Mouse (Mus musculus) midbrain, postnatal 0 days (tissue): ENCODE measurements around the gene Nxph3. TPM values are rescaled to one million over a fixed set of nuclear protein-coding genes. Genes with fewer than 3 reads are reported as not detected.

ENCODE experiments used
- ATAC-seq: fragments of 200-750 bp; cut with Nextera tagmentation; 2 replicates; pipeline ENCODE4 v1.8.0; 2017; ENCODE audit warnings: moderate number of reproducible peaks, mild to moderate bottlenecking, moderate TSS enrichment, moderate library complexity; ENCODE audit not compliant: low FRiP score
- DNase-seq: peaks from one replicate; pipeline ENCODE4 v3.0.0-alpha.2; 2015; ENCODE audit warnings: low spot score
- H3K27ac ChIP-seq: fragments of 300-500 bp; sonication (generic); 2 replicates; pipeline ENCODE4 v1.5.1; 2014; ENCODE audit warnings: low read depth, mild to moderate bottlenecking, low read length, mixed read lengths
- H3K27me3 ChIP-seq: fragments of 300-500 bp; sonication (generic); 2 replicates; pipeline ENCODE4 v1.6.1; 2014; ENCODE audit warnings: low read length, control low read depth, mixed read lengths; ENCODE audit not compliant: insufficient read depth
- H3K36me3 ChIP-seq: fragments of 300-500 bp; sonication (generic); 2 replicates; pipeline ENCODE4 v1.6.1; 2014; ENCODE audit warnings: low read length, control low read depth, mixed read lengths; ENCODE audit not compliant: insufficient read depth
- H3K4me1 ChIP-seq: fragments of 300-500 bp; sonication (generic); 2 replicates; pipeline ENCODE4 v1.6.1; 2014; ENCODE audit warnings: mild to moderate bottlenecking, control low read depth, antibody characterized with exemption, low read length, mixed read lengths; ENCODE audit not compliant: insufficient read depth
- H3K4me2 ChIP-seq: fragments of 300-500 bp; sonication (generic); 2 replicates; pipeline ENCODE4 v1.6.1; 2014; ENCODE audit warnings: low read depth, mild to moderate bottlenecking, low read length, mixed read lengths; ENCODE audit not compliant: poor library complexity, severe bottlenecking
- H3K4me3 ChIP-seq: fragments of 300-500 bp; sonication (generic); 2 replicates; pipeline ENCODE4 v1.5.1; 2014; ENCODE audit warnings: low read depth, mild to moderate bottlenecking, low read length, moderate library complexity
- H3K9ac ChIP-seq: fragments of 300-500 bp; sonication (generic); replicated peaks from 2 replicates; pipeline ENCODE4 v1.6.1; 2014; ENCODE audit warnings: mild to moderate bottlenecking, low read length, moderate library complexity, mixed read lengths; ENCODE audit not compliant: poor library complexity, severe bottlenecking
- H3K9me3 ChIP-seq: fragments of 300-500 bp; sonication (generic); 2 replicates; pipeline ENCODE4 v1.6.1; 2016; ENCODE audit warnings: low read length, control low read depth
- CTCF ChIP-seq: IDR thresholded peaks from 2 replicates; pipeline ENCODE4 v1.5.1; 2016; ENCODE audit warnings: antibody characterized with exemption, mild to moderate bottlenecking
- WGBS: fragments of 180-500 bp; shearing (Covaris S2); extraction: QIAGEN DNeasy Blood & Tissue Kit; methylation state at CpG from one replicate; pipeline ENCODE4 v1.1.7; 2014; 5-methylcytosine and 5-hydroxymethylcytosine counted together
- polyA plus RNA-seq: library from polyadenylated mRNA; unstranded; fragments of >200 nt; fragmentation: Nextera tagmentation; extraction: Ambion mirVana; gene quantifications from 2 replicates; pipeline ENCODE4 v1.2.1, GENCODE M21; 2015
- total RNA-seq: library from RNA; depleted of rRNA; stranded (reverse); fragments of >200 nt; gene quantifications from 2 replicates; pipeline ENCODE4 v1.2.3, GENCODE M21; 2014

The Nxph3 gene
- total and polyA plus RNA-seq, 2 experiments from 2014 or later: 5.1 to 22.3 TPM

GRCm38 (mm10) chr11:95521563-95521962 lies 7.2 kb upstream of the Nxph3 start:
- Histone ChIP-seq H3K36me3 (no peaks in the 10 kb centered on the region), H3K9me3 (no peaks in the 10 kb centered on the region), H3K9ac (no peak overlapping the region), H3K4me1 (no peaks in the 10 kb centered on the region), H3K27me3 (no peaks in the 10 kb centered on the region), H3K4me3 (no peak overlapping the region), H3K4me2 (peak overlapping the region; percentile 29), H3K27ac (no peak overlapping the region)
- TF ChIP-seq CTCF: peak; percentile 95
- 0 out of 2 replicates have a peak, but pooled peaks have one; percentile 41 for ATAC-seq
- under 1% methylated on average over 13 of the region's 13 CpGs for WGBS
- peak; percentile 82 for DNase-seq

GRCm38 (mm10) chr11:95520456-95521072 lies 6.2 kb upstream of the Nxph3 start:
- TF ChIP-seq CTCF: peak; percentile 99
- 3% methylated on average over 27 of the region's 27 CpGs for WGBS
- H3K9me3 ChIP-seq: no peaks in the 10 kb centered on the region
- peak; percentile 74 for ATAC-seq
- H3K36me3 ChIP-seq: no peaks in the 10 kb centered on the region
- peak; percentile 92 for DNase-seq
- H3K27ac ChIP-seq: no peak overlapping the region
- H3K4me1 ChIP-seq: no peaks in the 10 kb centered on the region
- H3K27me3 ChIP-seq: no peaks in the 10 kb centered on the region; the same call in 1 of the 2 replicates
- H3K4me2 ChIP-seq: peak overlapping the region; percentile 29; the same call in 1 of the 2 replicates
- no peak overlapping the region for H3K9ac ChIP-seq
- H3K4me3 ChIP-seq: peak overlapping the region; percentile 1; the same call in 1 of the 2 replicates

- H3K9me3 ChIP-seq: no peaks in the 10 kb centered on the region
- DNase-seq (no peak), ATAC-seq (no peak)
- no peaks in the 10 kb centered on the region for H3K4me1 ChIP-seq
- H3K9ac ChIP-seq: no peak overlapping the region
- H3K36me3 ChIP-seq: no peaks in the 10 kb centered on the region
- 56% methylated on average over 3 of the region's 3 CpGs for WGBS
- no peak overlapping the region for H3K4me3 ChIP-seq
- peaks cover 5% of the 10 kb centered on the region for H3K27me3 ChIP-seq
- peak; percentile 37 for TF ChIP-seq CTCF
- H3K4me2 ChIP-seq: no peak overlapping the region
- H3K27ac ChIP-seq: no peak overlapping the region
Observed at GRCm38 (mm10) chr11:95519996-95520395, 5.6 kb upstream of the Nxph3 start.

- no peak for ATAC-seq
- H3K27ac ChIP-seq: no peak overlapping the region
- H3K4me3 ChIP-seq: no peak overlapping the region
- H3K4me1 ChIP-seq: no peaks in the 10 kb centered on the region
- DNase-seq: no peak
- H3K9ac ChIP-seq: no peak overlapping the region
- peaks cover 5% of the 10 kb centered on the region for H3K27me3 ChIP-seq
- no peak for TF ChIP-seq CTCF
- 55% methylated on average over 10 of the region's 10 CpGs for WGBS
- H3K4me2 ChIP-seq: no peak overlapping the region
- H3K36me3 ChIP-seq: no peaks in the 10 kb centered on the region
- H3K9me3 ChIP-seq: no peaks in the 10 kb centered on the region
Observed at GRCm38 (mm10) chr11:95519299-95519698, 4.9 kb upstream of the Nxph3 start.

- ATAC-seq (no peak), DNase-seq (no peak)
- Histone ChIP-seq H3K9me3 (no peaks in the 10 kb centered on the region), H3K4me1 (no peaks in the 10 kb centered on the region), H3K36me3 (no peaks in the 10 kb centered on the region), H3K27me3 (peaks cover 16% of the 10 kb centered on the region), H3K4me2 (no peak overlapping the region), H3K9ac (no peak overlapping the region), H3K4me3 (no peak overlapping the region), H3K27ac (no peak overlapping the region)
- 58% methylated on average over 6 of the region's 6 CpGs for WGBS
- TF ChIP-seq CTCF: no peak
Observed at GRCm38 (mm10) chr11:95517162-95517561, 2.8 kb upstream of the Nxph3 start.

GRCm38 (mm10) chr11:95516491-95516911 lies 2.1 kb upstream of the Nxph3 start:
- no peak for TF ChIP-seq CTCF

More at GRCm38 (mm10) chr11:95516491-95516911, 2.1 kb upstream of the Nxph3 start:
- H3K4me1 ChIP-seq: no peaks in the 10 kb centered on the region
- no peak overlapping the region for H3K27ac ChIP-seq
- ATAC-seq: no peak
- H3K36me3 ChIP-seq: no peaks in the 10 kb centered on the region
- no peak overlapping the region for H3K4me3 ChIP-seq
- H3K4me2 ChIP-seq: no peak overlapping the region
- H3K27me3 ChIP-seq: peaks cover 18% of the 10 kb centered on the region
- no peak for DNase-seq
- WGBS: 8% methylated on average over 5 of the region's 5 CpGs
- H3K9ac ChIP-seq: no peak overlapping the region
- no peaks in the 10 kb centered on the region for H3K9me3 ChIP-seq
